Mouse (Mus musculus) adrenal gland, postnatal 10 days (tissue): ENCODE measurements around the gene Stard3. TPM values are rescaled to one million over a fixed set of nuclear protein-coding genes. Genes with fewer than 3 reads are reported as not detected.
A peak's percentile ranks its signal among the peaks of the same experiment; 100 is the strongest.

Experiments
- DNase-seq: peaks from one replicate; pipeline ENCODE4 v3.0.0; 2021; ENCODE audit warnings: mixed read lengths
- total RNA-seq, 2 experiments: library from RNA; stranded (reverse); gene quantifications; 2 replicates each; pipeline ENCODE4 v1.2.3; 2021

Gene Stard3
- total RNA-seq, 2 experiments from 2014 or later: 25.3 to 25.6 TPM

- peak; percentile 92 for DNase-seq
These were observed 42.1 kb downstream of the Stard3 start, which contains the start of gene Pgap3 for GRCm38 (mm10) chr11:98400161-98400726. TSS of gene Pgap3 (minus strand) at chr11:98400490.

DNA sequence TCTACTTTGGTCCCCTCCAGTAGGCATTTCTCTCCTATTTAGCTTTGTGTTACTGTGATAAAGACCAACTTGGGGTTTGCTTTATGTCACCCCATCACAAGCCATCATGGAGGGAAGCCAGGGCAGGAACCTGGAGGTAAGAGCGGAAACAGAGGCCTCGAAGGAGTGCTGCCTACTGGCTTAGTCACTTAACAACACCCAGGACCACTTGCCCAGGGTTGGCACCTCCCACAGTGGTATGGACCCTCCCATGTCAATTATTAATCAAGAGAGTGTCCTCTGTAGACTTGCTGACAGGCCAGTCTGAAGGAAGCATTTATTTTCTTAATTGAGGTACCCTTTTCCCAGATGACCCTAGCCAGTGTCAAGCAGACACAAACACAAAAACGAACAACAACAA is 42.6 kb downstream of the Stard3 start:
- DNase-seq: no peak

- no peak for DNase-seq
These were observed 48.5 kb downstream of the Stard3 start for GRCm38 (mm10) chr11:98406621-98407020.

DNA sequence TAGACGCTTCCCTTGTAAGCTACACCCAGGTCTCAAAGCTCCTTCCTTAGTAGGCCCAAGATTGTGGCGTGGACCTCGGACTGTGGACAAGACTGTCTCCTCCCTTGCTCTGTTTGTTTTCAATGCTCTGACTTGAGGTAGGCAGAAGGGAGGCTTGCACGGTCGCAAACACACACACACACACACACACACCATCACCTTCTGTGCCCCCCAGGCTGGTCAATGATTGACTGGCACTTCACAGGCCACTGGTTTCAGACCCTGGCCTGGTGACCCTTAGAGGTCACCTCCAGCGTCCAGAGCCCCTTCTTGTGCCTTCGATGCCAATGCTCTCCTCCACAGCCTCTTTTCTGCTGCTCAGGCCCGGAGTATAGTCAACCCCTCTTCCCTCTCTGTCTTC is 50.7 kb downstream of the Stard3 start:
- no peak for DNase-seq

GRCm38 (mm10) chr11:98409341-98409822 is 51.2 kb downstream of the Stard3 start:
- DNase-seq: no peak

DNA sequence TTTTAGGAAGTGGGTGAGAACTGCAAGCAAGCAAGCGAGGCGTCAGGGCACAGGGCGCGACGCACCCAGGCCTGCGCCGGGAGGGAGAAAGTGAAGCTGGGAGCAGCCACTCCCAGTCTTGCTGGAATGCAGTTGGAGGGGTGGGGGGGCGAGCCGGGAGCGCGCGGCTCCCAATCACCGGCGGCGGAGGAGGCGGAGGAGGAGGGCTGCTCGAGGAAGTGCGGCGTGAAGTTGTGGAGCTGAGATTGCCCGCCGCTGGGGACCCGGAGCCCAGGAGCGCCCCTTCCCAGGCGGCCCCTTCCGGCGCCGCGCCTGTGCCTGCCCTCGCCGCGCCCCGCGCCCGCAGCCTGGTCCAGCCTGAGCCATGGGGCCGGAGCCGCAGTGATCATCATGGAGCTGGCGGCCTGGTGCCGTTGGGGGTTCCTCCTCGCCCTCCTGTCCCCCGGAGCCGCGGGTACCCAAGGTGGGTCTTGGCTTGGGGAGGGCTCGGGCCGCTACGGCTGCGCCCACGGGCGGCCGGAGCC is 54.2 kb downstream of the Stard3 start, which contains the start of gene Erbb2:
Gene Erbb2, plus strand, starts transcription at position 198 of the 524 bp plus-strand sequence.
- peak; percentile 78 for DNase-seq

DNA sequence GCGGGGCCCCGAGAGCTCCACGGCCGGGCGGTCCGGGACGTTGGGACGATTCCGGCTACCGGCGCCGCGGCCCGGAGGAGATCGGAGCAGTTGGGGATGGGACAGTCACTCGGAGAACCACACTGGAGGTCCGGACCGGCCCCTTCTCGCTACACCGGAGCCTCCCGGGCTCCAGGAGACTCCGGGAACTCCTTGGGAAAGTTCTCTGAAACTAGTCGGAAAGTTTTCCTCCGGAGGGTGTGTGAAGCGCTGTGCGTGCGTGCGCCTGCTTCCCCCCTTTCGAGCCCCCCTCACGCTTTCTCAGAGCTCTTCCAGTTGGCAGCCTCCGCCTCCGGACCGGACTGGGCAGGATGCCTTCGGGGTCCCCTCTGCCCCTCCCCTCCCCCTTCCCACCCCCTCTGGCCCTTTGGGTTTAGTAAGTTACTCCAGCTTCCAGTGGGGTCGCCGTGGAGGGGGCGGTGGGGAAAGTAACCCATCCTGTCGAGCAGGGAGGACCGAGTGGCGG is 54.7 kb downstream of the Stard3 start:
- no peak for DNase-seq

DNA sequence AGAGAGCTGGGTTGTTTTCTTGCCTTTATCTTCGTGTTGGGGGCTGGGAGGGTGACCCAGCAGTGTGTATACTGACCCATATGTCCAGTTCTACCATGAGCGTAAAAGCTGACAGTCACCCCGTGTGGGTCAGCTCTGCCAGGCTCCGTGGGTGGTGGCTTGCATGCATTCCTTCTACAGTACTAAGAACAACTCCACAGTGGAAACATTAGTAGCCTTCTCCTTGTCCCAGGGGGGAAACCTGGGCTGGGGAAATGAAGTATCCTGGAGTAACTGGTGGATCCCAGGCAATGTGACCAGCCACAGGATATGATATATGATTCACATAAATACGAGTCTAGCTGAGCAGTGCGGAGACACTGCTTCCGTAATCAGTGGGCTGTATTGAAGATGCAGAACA is 55.6 kb downstream of the Stard3 start:
- no peak for DNase-seq

DNA sequence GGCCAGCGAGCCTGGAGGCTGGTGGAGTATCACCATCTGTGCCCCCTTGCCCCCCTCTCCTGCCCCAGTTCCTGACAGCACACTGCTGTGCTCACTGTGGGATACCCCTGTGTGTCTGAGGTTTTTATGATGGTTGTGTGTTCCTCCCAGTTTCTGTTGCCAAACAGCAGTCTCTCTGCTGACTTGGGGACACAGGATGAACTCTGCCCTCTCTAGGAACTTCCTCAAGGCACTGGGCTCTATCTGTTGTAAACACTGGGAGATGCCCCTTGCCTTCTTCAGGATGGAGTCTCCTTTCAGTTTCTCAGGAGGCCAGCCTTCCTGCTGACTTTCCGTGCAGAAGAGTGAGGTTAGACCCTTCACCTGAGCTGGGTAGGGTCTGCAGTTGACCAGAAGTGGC is 56.0 kb downstream of the Stard3 start:
- no peak for DNase-seq

DNA sequence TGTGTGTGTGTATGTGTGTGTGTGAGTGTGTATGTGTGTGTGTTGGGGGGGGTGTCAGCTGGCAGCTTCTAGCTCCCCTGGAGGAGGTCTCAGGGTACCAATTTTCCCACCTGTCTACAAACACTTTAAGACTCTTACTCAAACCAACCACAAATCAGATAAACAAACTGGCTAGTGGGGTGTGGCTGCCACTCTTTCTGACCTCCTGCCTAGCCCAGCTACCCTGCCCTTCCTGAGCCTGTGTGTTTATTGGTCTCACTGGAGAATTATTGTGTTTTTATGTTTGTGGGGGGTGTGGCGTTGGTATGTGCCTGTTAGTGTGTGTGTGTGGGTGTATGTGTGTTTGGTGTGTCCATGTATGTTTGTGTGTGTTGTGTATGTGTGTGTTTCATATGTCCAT is 58.9 kb downstream of the Stard3 start:
- no peak for DNase-seq

GRCm38 (mm10) chr11:98418273-98418672 is 60.1 kb downstream of the Stard3 start:
- no peak for DNase-seq

- DNase-seq: no peak
These were observed 60.9 kb downstream of the Stard3 start for GRCm38 (mm10) chr11:98418939-98419547.

- DNase-seq: no peak
These were observed 68.4 kb downstream of the Stard3 start for GRCm38 (mm10) chr11:98426592-98426991.

DNA sequence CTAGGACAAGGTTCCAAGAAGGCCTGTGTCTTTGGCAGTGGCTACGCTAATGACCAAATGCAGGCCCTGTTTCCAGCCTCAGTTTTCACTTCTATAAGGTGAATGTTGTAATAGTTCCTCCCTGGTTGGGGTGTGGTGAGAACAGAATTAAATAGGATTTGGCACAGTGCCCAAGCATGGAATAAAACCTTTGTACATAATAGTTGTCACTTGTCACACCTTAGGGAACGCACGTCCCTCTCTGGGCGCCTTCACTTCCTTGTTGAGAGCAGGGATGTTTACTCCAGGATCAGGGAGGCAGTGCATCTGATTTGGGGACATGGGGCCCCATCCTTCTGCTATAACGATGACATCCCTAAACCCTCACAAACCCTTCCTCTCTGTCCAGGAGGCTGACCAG is 70.3 kb downstream of the Stard3 start:
- DNase-seq: no peak

Other genes starting within 250 kb of the Stard3 start
- gene Fbxl20, start 208.0 kb upstream of the Stard3 start, total RNA-seq: 10 to 100 TPM; 29.5 to 33.0 TPM
- gene Med1, start 165.1 kb upstream of the Stard3 start, total RNA-seq: 10 to 100 TPM; 45.3 to 59.4 TPM
- 10 to 100 TPM; 38.5 to 41.9 TPM for gene Cdk12, start 155.3 kb upstream of the Stard3 start, total RNA-seq
- not detected for gene Neurod2, start 28.7 kb upstream of the Stard3 start, total RNA-seq
- 1 to 10 TPM in 1 of 2 experiments, under 1 TPM in 1; 1.00 to 1.7 TPM for gene Ppp1r1b, start 10.0 kb upstream of the Stard3 start, total RNA-seq
- 100 to 1,000 TPM in 1 of 2 experiments, 10 to 100 TPM in 1; 18.1 to 119 TPM for gene Tcap, start 25.4 kb downstream of the Stard3 start, total RNA-seq
- gene Pnmt, start 28.1 kb downstream of the Stard3 start, total RNA-seq: 100 to 1,000 TPM; 442 to 819 TPM
- 1 to 10 TPM; 4.9 to 6.8 TPM for gene Pgap3, start 42.1 kb downstream of the Stard3 start, total RNA-seq
- 1 to 10 TPM; 6.0 to 7.6 TPM for gene Erbb2, start 54.1 kb downstream of the Stard3 start, total RNA-seq
- gene Mien1, start 80.6 kb downstream of the Stard3 start, total RNA-seq: 10 to 100 TPM; 58.0 to 62.5 TPM
- gene Grb7, start 88.0 kb downstream of the Stard3 start, total RNA-seq: 10 to 100 TPM in 1 of 2 experiments, 1 to 10 TPM in 1; 6.9 to 11.1 TPM
- 1 to 10 TPM; 3.2 to 4.5 TPM for gene Ikzf3, start 187.7 kb downstream of the Stard3 start, total RNA-seq
- gene Zpbp2, start 192.7 kb downstream of the Stard3 start, total RNA-seq: under 1 TPM in 1 of 2 experiments, not detected in 1; 0.48 TPM
- 100 to 1,000 TPM; 135 to 143 TPM for gene Ormdl3, start 229.0 kb downstream of the Stard3 start, total RNA-seq
- gene Lrrc3c, start 239.9 kb downstream of the Stard3 start, total RNA-seq: not detected